Mouse (Mus musculus) C2C12 (cell line): ENCODE data around the gene Cds1. TPM values are rescaled to one million over a fixed set of nuclear protein-coding genes. Genes with fewer than 3 reads are reported as not detected.

Experiments
- H3K27me3 ChIP-seq: one replicate; pipeline ENCODE4 v1.6.1; 2011; ENCODE audit not compliant: control insufficient read depth, insufficient read depth, insufficient read length
- H3K36me3 ChIP-seq: one replicate; pipeline ENCODE4 v1.6.1; 2011; ENCODE audit not compliant: control insufficient read depth, insufficient read depth
- H3K4me3 ChIP-seq: one replicate; pipeline ENCODE4 v1.5.1; 2011; ENCODE audit warnings: mild to moderate bottlenecking, control low read depth; ENCODE audit not compliant: poor library complexity, insufficient read depth, severe bottlenecking
- H3K79me2 ChIP-seq: one replicate; pipeline ENCODE4 v1.6.1; 2011; ENCODE audit not compliant: control insufficient read depth, insufficient read depth
- H3K79me3 ChIP-seq: one replicate; pipeline ENCODE4 v1.6.1; 2011; ENCODE audit warnings: low read depth, control low read depth
- H3ac ChIP-seq: one replicate; pipeline ENCODE3; 2011; ENCODE audit warnings: low read depth; ENCODE audit not compliant: control insufficient read depth, insufficient read length
- CEBPB ChIP-seq: IDR thresholded peaks from one replicate; pipeline ENCODE4 v1.6.1; 2011; ENCODE audit warnings: low read depth, mild to moderate bottlenecking, control low read depth, moderate library complexity
- CTCF ChIP-seq: IDR thresholded peaks from one replicate; pipeline ENCODE4 v1.5.1; 2011; ENCODE audit not compliant: control insufficient read depth, insufficient read depth, insufficient read length
- FOSL1 ChIP-seq: IDR thresholded peaks from one replicate; pipeline ENCODE4 v1.8.0; 2011; ENCODE audit warnings: mild to moderate bottlenecking, low read length; ENCODE audit not compliant: poor library complexity, insufficient read depth, severe bottlenecking
- MAX ChIP-seq: IDR thresholded peaks from one replicate; pipeline ENCODE4 v1.6.1; 2011; ENCODE audit warnings: mild to moderate bottlenecking, control low read depth
- MYOD1 ChIP-seq: IDR thresholded peaks from one replicate; pipeline ENCODE4 v1.6.1; 2011; ENCODE audit warnings: low read depth; ENCODE audit not compliant: control insufficient read depth, insufficient read length
- MYOG ChIP-seq: IDR thresholded peaks from one replicate; pipeline ENCODE4 v1.6.1; 2011; ENCODE audit not compliant: control insufficient read depth, insufficient read length; ENCODE audit errors: extremely low read depth
- USF1 ChIP-seq: IDR thresholded peaks from one replicate; pipeline ENCODE4 v1.6.1; 2011; ENCODE audit warnings: low read depth, mild to moderate bottlenecking, control low read depth, moderate library complexity
- polyA plus RNA-seq: library from polyadenylated mRNA; unstranded; fragments of >200 nt; fragmentation: generic; extraction: Trizol; gene quantifications from one replicate; pipeline ENCODE4 v1.2.1, GENCODE M21; 2012; ENCODE audit warnings: missing spikeins

The Cds1 gene
- polyA plus RNA-seq, 1 experiment, result not detected

GRCm38 (mm10) chr5:101825111-101825911 is 60.4 kb downstream of the Cds1 start:
- Histone ChIP-seq H3K27me3 (peaks cover 4% of the 10 kb centered on the region), H3K4me3 (no peak overlapping the region), H3K79me2 (no peaks in the 10 kb centered on the region), H3ac (no peak overlapping the region), H3K36me3 (no peaks in the 10 kb centered on the region), H3K79me3 (no peaks in the 10 kb centered on the region)
- TF ChIP-seq FOSL1, result no peak
- TF ChIP-seq MAX, result no peak
- no peak for TF ChIP-seq MYOG
- no peak for TF ChIP-seq MYOD1
- no peak for TF ChIP-seq CEBPB
- TF ChIP-seq USF1, result no peak
- TF ChIP-seq CTCF, result no peak

GRCm38 (mm10) chr5:101826531-101826970 is 61.6 kb downstream of the Cds1 start:
- Histone ChIP-seq H3ac (no peak overlapping the region), H3K4me3 (no peak overlapping the region), H3K36me3 (no peaks in the 10 kb centered on the region), H3K27me3 (peaks cover 4% of the 10 kb centered on the region), H3K79me2 (no peaks in the 10 kb centered on the region), H3K79me3 (no peaks in the 10 kb centered on the region)
- no peak for TF ChIP-seq MAX
- TF ChIP-seq USF1, result no peak
- no peak for TF ChIP-seq CTCF
- no peak for TF ChIP-seq MYOD1
- no peak for TF ChIP-seq CEBPB
- TF ChIP-seq MYOG, result no peak
- TF ChIP-seq FOSL1, result no peak

- Histone ChIP-seq H3K79me2 (no peaks in the 10 kb centered on the region), H3K79me3 (no peaks in the 10 kb centered on the region), H3K27me3 (peaks cover 4% of the 10 kb centered on the region), H3K36me3 (no peaks in the 10 kb centered on the region), H3K4me3 (no peak overlapping the region), H3ac (no peak overlapping the region)
- TF ChIP-seq USF1, result no peak
- no peak for TF ChIP-seq CTCF
- TF ChIP-seq MYOD1, result no peak
- TF ChIP-seq FOSL1, result no peak
- no peak for TF ChIP-seq MAX
- TF ChIP-seq MYOG, result no peak
- no peak for TF ChIP-seq CEBPB
Observed at GRCm38 (mm10) chr5:101827477-101827876, 62.5 kb downstream of the Cds1 start.

- Histone ChIP-seq H3K36me3 (peaks cover 6% of the 10 kb centered on the region), H3ac (no peak overlapping the region), H3K4me3 (no peak overlapping the region), H3K27me3 (peaks cover 4% of the 10 kb centered on the region), H3K79me3 (no peaks in the 10 kb centered on the region), H3K79me2 (no peaks in the 10 kb centered on the region)
- no peak for TF ChIP-seq FOSL1
- TF ChIP-seq MAX, result no peak
- no peak for TF ChIP-seq CTCF
- TF ChIP-seq MYOG, result no peak
- TF ChIP-seq MYOD1, result no peak
- TF ChIP-seq CEBPB, result no peak
- no peak for TF ChIP-seq USF1
Observed at GRCm38 (mm10) chr5:101828932-101829331, 64.0 kb downstream of the Cds1 start.

- H3K79me2 ChIP-seq, result no peaks in the 10 kb centered on the region
- H3ac ChIP-seq, result no peak overlapping the region
- H3K79me3 ChIP-seq, result no peaks in the 10 kb centered on the region
- TF ChIP-seq CTCF, result no peak
- no peak for TF ChIP-seq MYOG
- no peak for TF ChIP-seq MYOD1
- no peak for TF ChIP-seq CEBPB
- no peak for TF ChIP-seq FOSL1
- no peak for TF ChIP-seq USF1
- TF ChIP-seq MAX, result no peak
- peaks cover 9% of the 10 kb centered on the region for H3K36me3 ChIP-seq
- no peak overlapping the region for H3K4me3 ChIP-seq
- H3K27me3 ChIP-seq, result peaks cover 4% of the 10 kb centered on the region
Observed at GRCm38 (mm10) chr5:101830180-101830579, 65.2 kb downstream of the Cds1 start.

- TF ChIP-seq MAX, result no peak
- no peak for TF ChIP-seq FOSL1
- no peak for TF ChIP-seq USF1
- no peak for TF ChIP-seq CEBPB
- TF ChIP-seq MYOD1, result no peak
- no peak for TF ChIP-seq CTCF
- H3K4me3 ChIP-seq, result no peak overlapping the region
- H3K36me3 ChIP-seq, result peaks cover 16% of the 10 kb centered on the region
- H3K27me3 ChIP-seq, result no peaks in the 10 kb centered on the region
- no peak overlapping the region for H3ac ChIP-seq
- H3K79me3 ChIP-seq, result no peaks in the 10 kb centered on the region
- no peaks in the 10 kb centered on the region for H3K79me2 ChIP-seq
Observed at GRCm38 (mm10) chr5:101832042-101832441, 67.1 kb downstream of the Cds1 start.
